Mouse (Mus musculus): ENCODE measurements around the gene Kdm2a.

GRCm38 (mm10) chr19:4304871-4305321, 93.2 kb downstream of the Kdm2a start:
- TF ChIP-seq POLR2A (IDR thresholded peaks at IDR 0.05; ENCODE audit: low read depth, low read length) (peak; percentile 93), CTCF (IDR thresholded peaks at IDR 0.05; ENCODE audit: extremely low read depth, insufficient read depth, insufficient read length, insufficient replicate concordance) (no peak)

Data from spleen, adult 2 months (tissue).